Mouse (Mus musculus) MEL (cell line): ENCODE data around the gene Olfr263.

ENCODE experiments used
- CTCF ChIP-seq, 3 experiments: IDR thresholded peaks in 2 of 3; conservative IDR thresholded peaks in 1 of 3; 2 replicates each; pipeline ENCODE4 v1.5.1; 2011 to 2012; ENCODE audit warnings: low read length in 3 of 3, low read depth in 2 of 3, mild to moderate bottlenecking in 2 of 3, improper control_type of control experiment in 1 of 3, inconsistent platforms in 1 of 3, mixed read lengths in 1 of 3, moderate library complexity in 1 of 3; ENCODE audit not compliant: control insufficient read depth in 1 of 3, insufficient read depth in 1 of 3, poor library complexity in 1 of 3, severe bottlenecking in 1 of 3
- E2F4 ChIP-seq: IDR thresholded peaks from 2 replicates; pipeline ENCODE4 v1.6.1; 2011; ENCODE audit warnings: low read depth, low read length, improper control_type of control experiment, borderline replicate concordance
- GATA1 ChIP-seq: IDR thresholded peaks from 2 replicates; pipeline ENCODE4 v1.6.1; 2011; ENCODE audit warnings: low read depth, low read length, improper control_type of control experiment
- MAZ ChIP-seq: IDR thresholded peaks from 2 replicates; pipeline ENCODE4 v1.6.1; 2012; ENCODE audit warnings: low read depth, mild to moderate bottlenecking, inconsistent platforms, low read length, improper control_type of control experiment
- POLR2A ChIP-seq, 2 experiments: IDR thresholded peaks; 2 replicates each; pipeline ENCODE4 v1.6.1; 2011 to 2012; ENCODE audit warnings: low read length in 2 of 2, mild to moderate bottlenecking in 2 of 2, control low read depth in 1 of 2, improper control_type of control experiment in 1 of 2, low read depth in 1 of 2, moderate library complexity in 1 of 2; ENCODE audit not compliant: control insufficient read depth in 1 of 2, insufficient read depth in 1 of 2, poor library complexity in 1 of 2
- TBP ChIP-seq: IDR thresholded peaks from 2 replicates; pipeline ENCODE4 v1.8.0; 2011; ENCODE audit warnings: low read depth, low read length, improper control_type of control experiment
- ZC3H11A ChIP-seq: IDR thresholded peaks from 2 replicates; pipeline ENCODE4 v1.6.1; 2012; ENCODE audit warnings: low read depth, mild to moderate bottlenecking, inconsistent platforms, low read length, improper control_type of control experiment
- ZMIZ1 ChIP-seq: IDR thresholded peaks from 2 replicates; pipeline ENCODE4 v1.6.1; 2012; ENCODE audit warnings: low read depth, mild to moderate bottlenecking, inconsistent platforms, low read length, improper control_type of control experiment, moderate library complexity

DNA sequence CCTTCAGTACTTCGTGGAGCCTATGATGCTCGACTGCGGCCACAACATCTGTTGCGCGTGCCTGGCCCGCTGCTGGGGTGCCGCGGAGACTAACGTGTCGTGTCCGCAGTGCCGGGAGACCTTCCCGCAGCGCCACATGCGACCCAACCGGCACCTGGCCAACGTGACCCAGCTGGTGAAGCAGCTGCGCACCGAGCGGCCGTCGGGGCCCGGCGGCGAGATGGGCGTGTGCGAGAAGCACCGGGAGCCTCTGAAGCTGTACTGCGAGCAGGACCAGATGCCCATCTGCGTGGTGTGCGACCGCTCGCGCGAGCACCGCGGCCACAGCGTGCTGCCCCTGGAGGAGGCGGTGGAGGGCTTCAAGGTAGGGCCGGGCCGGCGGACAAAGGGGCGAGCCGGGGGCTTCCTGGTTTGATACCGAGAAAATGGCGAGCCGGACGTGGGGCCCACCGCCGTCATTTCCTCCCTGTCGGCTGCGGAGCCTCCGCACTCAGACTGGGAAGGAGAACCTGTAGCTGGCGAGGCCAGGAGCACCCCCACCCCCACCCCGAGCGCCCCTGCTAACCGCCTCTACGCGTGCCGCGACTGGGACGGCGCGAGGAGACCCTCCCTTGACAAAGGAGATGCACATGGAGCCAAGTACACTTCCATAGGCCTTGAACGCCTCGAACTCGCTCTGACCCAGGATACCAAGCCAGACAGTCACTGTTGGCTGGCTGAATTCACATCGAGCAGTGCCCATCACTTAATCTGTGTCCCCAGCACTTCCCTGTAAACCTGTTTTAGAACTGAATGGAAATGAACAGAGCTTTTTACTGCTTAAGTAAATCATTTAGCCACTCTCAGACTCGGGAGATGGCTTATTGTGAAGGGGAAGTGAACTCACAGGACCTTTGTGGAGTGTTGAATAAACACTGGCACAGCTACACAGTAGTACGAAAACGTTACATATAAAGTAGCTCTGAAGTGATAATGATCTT, 51.4 kb downstream of the Olfr263 start:
- TF ChIP-seq ZC3H11A (no peak), CTCF (IDR thresholded peaks at IDR 0.05 in 2 of 3, conservative IDR thresholded peaks at IDR 0.05 in 1 of 3; ENCODE audit: control insufficient read depth in 1 of 3, insufficient read depth in 1 of 3, low read depth in 2 of 3, low read length in 3 of 3, poor library complexity in 1 of 3, severe bottlenecking in 1 of 3) (no peak), POLR2A (IDR thresholded peaks at IDR 0.05; ENCODE audit: control insufficient read depth in 1 of 2, insufficient read depth in 1 of 2, low read depth in 1 of 2, low read length in 2 of 2, poor library complexity in 1 of 2) (peak in 1 of 2 experiments; percentile 33; a peak in 2 of 4 replicates), GATA1 (no peak), TBP (no peak), E2F4 (no peak), ZMIZ1 (no peak), MAZ (no peak)
